Mouse (Mus musculus) embryonic facial prominence, embryonic 14.5 days (tissue): ENCODE results near the gene Sertad1. TPM values are rescaled to one million over a fixed set of nuclear protein-coding genes. Genes with fewer than 3 reads are reported as not detected.

Experiments used
- ATAC-seq: fragments of 200-750 bp; cut with Nextera tagmentation; 2 replicates; pipeline ENCODE4 v1.8.0; 2017; ENCODE audit warnings: low read depth, moderate number of reproducible peaks, moderate TSS enrichment
- DNase-seq: peaks from one replicate; pipeline ENCODE4 v3.0.0-alpha.2; 2015; ENCODE audit warnings: low spot score
- H3K27ac ChIP-seq: fragments of 300-500 bp; sonication (generic); replicated peaks from 2 replicates; pipeline ENCODE4 v1.5.1; 2014; ENCODE audit warnings: low read depth, mild to moderate bottlenecking, low read length, moderate library complexity
- H3K27me3 ChIP-seq: fragments of 300-500 bp; sonication (generic); replicated peaks from 2 replicates; pipeline ENCODE4 v1.6.1; 2014; ENCODE audit warnings: low read length; ENCODE audit not compliant: control insufficient read depth, insufficient read depth
- H3K36me3 ChIP-seq: fragments of 300-500 bp; sonication (generic); 2 replicates; pipeline ENCODE4 v1.6.1; 2014; ENCODE audit warnings: low read length, mixed read lengths; ENCODE audit not compliant: control insufficient read depth, insufficient read depth
- H3K4me1 ChIP-seq: fragments of 300-500 bp; sonication (generic); 2 replicates; pipeline ENCODE4 v1.6.1; 2014; ENCODE audit warnings: antibody characterized with exemption, low read length; ENCODE audit not compliant: control insufficient read depth, insufficient read depth
- H3K4me2 ChIP-seq: fragments of 300-500 bp; sonication (generic); 2 replicates; pipeline ENCODE4 v1.6.1; 2014; ENCODE audit warnings: low read depth, mild to moderate bottlenecking, low read length, moderate library complexity, mixed read lengths
- H3K4me3 ChIP-seq: fragments of 300-500 bp; sonication (generic); 2 replicates; pipeline ENCODE4 v1.5.1; 2014; ENCODE audit warnings: low read depth, mild to moderate bottlenecking, low read length
- H3K9ac ChIP-seq: fragments of 300-500 bp; sonication (generic); 2 replicates; pipeline ENCODE4 v1.6.1; 2014; ENCODE audit warnings: low read depth, mild to moderate bottlenecking, low read length, moderate library complexity, mixed read lengths
- H3K9me3 ChIP-seq: fragments of 300-500 bp; sonication (generic); 2 replicates; pipeline ENCODE4 v1.6.1; 2016; ENCODE audit warnings: low read length; ENCODE audit not compliant: control insufficient read depth
- WGBS: fragments of 180-500 bp; shearing (Covaris S2); extraction: QIAGEN DNeasy Blood & Tissue Kit; methylation state at CpG from one replicate; pipeline ENCODE4 v1.1.7; 2014; 5-methylcytosine and 5-hydroxymethylcytosine counted together
- polyA plus RNA-seq: library from polyadenylated mRNA; unstranded; fragments of >200 nt; fragmentation: Nextera tagmentation; extraction: Ambion mirVana; gene quantifications from 2 replicates; pipeline ENCODE4 v1.2.1, GENCODE M21; 2014

The Sertad1 gene
- polyA plus RNA-seq, 1 experiment from 2014 or later: 34.7 TPM

- no peak for ATAC-seq
Measured at GRCm38 (mm10) chr7:27535386-27535785, 48.7 kb downstream of the Sertad1 start.

GRCm38 (mm10) chr7:27536618-27537017, 49.9 kb downstream of the Sertad1 start:
- Histone ChIP-seq H3K4me2 (no peak overlapping the region), H3K27me3 (no peaks in the 10 kb centered on the region), H3K9ac (no peak overlapping the region), H3K4me1 (no peaks in the 10 kb centered on the region), H3K4me3 (no peak overlapping the region), H3K36me3 (peaks cover 77% of the 10 kb centered on the region), H3K27ac (no peak overlapping the region), H3K9me3 (no peaks in the 10 kb centered on the region)
- DNase-seq (no peak), ATAC-seq (no peak)
- WGBS: 90% methylated on average over 6 of the region's 6 CpGs

More at GRCm38 (mm10) chr7:27535386-27535785, 48.7 kb downstream of the Sertad1 start:
- no peak overlapping the region for H3K4me3 ChIP-seq
- H3K4me1 ChIP-seq: no peaks in the 10 kb centered on the region
- WGBS: 83% methylated on average over 2 of the region's 2 CpGs
- H3K9me3 ChIP-seq: no peaks in the 10 kb centered on the region
- DNase-seq: no peak
- no peak overlapping the region for H3K9ac ChIP-seq
- no peaks in the 10 kb centered on the region for H3K27me3 ChIP-seq
- no peak overlapping the region for H3K27ac ChIP-seq
- peaks cover 84% of the 10 kb centered on the region for H3K36me3 ChIP-seq
- no peak overlapping the region for H3K4me2 ChIP-seq

- Histone ChIP-seq H3K27me3 (no peaks in the 10 kb centered on the region), H3K4me1 (peaks cover 7% of the 10 kb centered on the region), H3K36me3 (peaks cover 66% of the 10 kb centered on the region), H3K9me3 (no peaks in the 10 kb centered on the region), H3K27ac (no peak overlapping the region), H3K4me3 (no peak overlapping the region), H3K9ac (no peak overlapping the region), H3K4me2 (no peak overlapping the region)
- 79% methylated on average over 8 of the region's 8 CpGs for WGBS
- DNase-seq: no peak
- no peak for ATAC-seq
Measured at GRCm38 (mm10) chr7:27537998-27538397, 51.3 kb downstream of the Sertad1 start.

- no peak overlapping the region for H3K4me3 ChIP-seq
- ATAC-seq: no peak
Measured at GRCm38 (mm10) chr7:27538797-27539196, 52.1 kb downstream of the Sertad1 start.

More at GRCm38 (mm10) chr7:27538797-27539196, 52.1 kb downstream of the Sertad1 start:
- Histone ChIP-seq H3K27me3 (no peaks in the 10 kb centered on the region), H3K36me3 (peaks cover 58% of the 10 kb centered on the region), H3K9ac (no peak overlapping the region), H3K4me2 (no peak overlapping the region), H3K4me1 (peaks cover 9% of the 10 kb centered on the region), H3K27ac (no peak overlapping the region), H3K9me3 (no peaks in the 10 kb centered on the region)
- no peak for DNase-seq
- WGBS: 85% methylated on average over 2 of the region's 2 CpGs

Other genes with a start within 250 kb of the Sertad1 start
- gene Numbl, start 228.5 kb upstream of the Sertad1 start, polyA plus RNA-seq: 25.1 and 28.4 TPM in 2 replicates
- gene Ltbp4, start 149.2 kb upstream of the Sertad1 start, polyA plus RNA-seq: 74.2 and 74.8 TPM in 2 replicates
- 26.5 and 30.3 TPM in 2 replicates for gene Shkbp1, start 130.9 kb upstream of the Sertad1 start, polyA plus RNA-seq
- gene Gm20479, start 129.5 kb upstream of the Sertad1 start, polyA plus RNA-seq: not detected in 2 replicates
- 0.39 and 0.40 TPM in 2 replicates for gene Sptbn4, start 39.2 kb upstream of the Sertad1 start, polyA plus RNA-seq
- 67.3 and 75.2 TPM in 2 replicates for gene Blvrb, start 38.9 kb upstream of the Sertad1 start, polyA plus RNA-seq
- 31.3 and 31.9 TPM in 2 replicates for gene Sertad3, start 13.1 kb upstream of the Sertad1 start, polyA plus RNA-seq
- 2.5 and 2.9 TPM in 2 replicates for gene Prx, start 12.4 kb downstream of the Sertad1 start, polyA plus RNA-seq
- gene Hipk4, start 36.4 kb downstream of the Sertad1 start, polyA plus RNA-seq: 0.54 and 0.93 TPM in 2 replicates
- gene Pld3, start 66.3 kb downstream of the Sertad1 start, polyA plus RNA-seq: 111 TPM in 2 replicates
- gene 2310022A10Rik, start 66.3 kb downstream of the Sertad1 start, polyA plus RNA-seq: 28.7 and 32.7 TPM in 2 replicates
- gene Akt2, start 104.6 kb downstream of the Sertad1 start, polyA plus RNA-seq: 114 and 123 TPM in 2 replicates
- gene Ttc9b, start 167.0 kb downstream of the Sertad1 start, polyA plus RNA-seq: 3.8 and 4.6 TPM in 2 replicates
- gene Map3k10, start 187.7 kb downstream of the Sertad1 start, polyA plus RNA-seq: 7.2 and 8.0 TPM in 2 replicates
- 3.2 and 3.4 TPM in 2 replicates for gene Zfp607b, start 202.4 kb downstream of the Sertad1 start, polyA plus RNA-seq
- gene Zfp60, start 244.5 kb downstream of the Sertad1 start, polyA plus RNA-seq: 30.4 and 33.5 TPM in 2 replicates